Mouse (Mus musculus): Measurements from ENCODE around the gene Atp6v1fnb.

Atp6v1fnb gene

DNA sequence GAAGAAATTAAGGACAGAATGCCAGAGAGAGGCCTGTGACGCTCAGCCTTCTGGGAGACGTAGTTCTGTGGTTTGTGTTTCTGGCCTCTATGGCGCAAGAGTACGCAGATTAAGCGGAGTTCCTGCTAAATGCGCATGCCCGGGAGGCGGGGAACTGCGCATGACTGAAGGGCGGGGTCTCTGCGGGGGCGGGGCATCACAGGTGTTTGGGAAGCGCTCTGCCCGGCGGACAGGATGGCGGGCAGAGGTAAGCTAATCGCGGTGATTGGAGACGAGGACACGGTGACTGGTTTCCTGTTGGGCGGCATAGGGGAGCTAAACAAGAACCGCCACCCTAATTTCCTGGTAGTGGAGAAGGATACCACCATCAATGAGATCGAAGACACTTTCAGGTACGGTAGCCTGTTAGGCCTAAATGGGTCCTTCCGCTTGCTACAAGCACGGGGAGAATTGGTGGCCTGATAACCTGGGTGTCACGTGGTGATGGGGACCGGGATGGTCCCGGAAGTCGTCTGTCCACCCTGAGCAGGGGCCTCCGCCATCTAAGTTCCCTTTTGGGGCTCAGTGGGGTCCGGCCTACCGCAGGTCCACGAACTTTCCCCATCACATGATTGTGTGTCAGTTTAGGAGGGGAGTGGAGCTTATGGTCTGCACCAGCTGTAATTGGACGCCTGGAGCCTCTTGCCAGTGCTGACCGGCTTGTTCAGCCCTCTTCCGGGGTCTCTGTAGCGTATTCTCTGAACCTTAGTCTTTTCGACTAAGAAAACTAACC is 3.5 kb upstream of the Atp6v1fnb start, which contains the start of gene Atp6v1f:
Gene Atp6v1f, plus strand, starts transcription at position 136 of the 772 bp plus-strand sequence.
- DNase-seq, result peak; percentile 93 to 94

GRCm38 (mm10) chr6:29468851-29469250 is 2.4 kb upstream of the Atp6v1fnb start:
- no peak for DNase-seq

GRCm38 (mm10) chr6:29473941-29474691 is 2.9 kb downstream of the Atp6v1fnb start:
- DNase-seq, result peak; percentile 60 to 65

DNA sequence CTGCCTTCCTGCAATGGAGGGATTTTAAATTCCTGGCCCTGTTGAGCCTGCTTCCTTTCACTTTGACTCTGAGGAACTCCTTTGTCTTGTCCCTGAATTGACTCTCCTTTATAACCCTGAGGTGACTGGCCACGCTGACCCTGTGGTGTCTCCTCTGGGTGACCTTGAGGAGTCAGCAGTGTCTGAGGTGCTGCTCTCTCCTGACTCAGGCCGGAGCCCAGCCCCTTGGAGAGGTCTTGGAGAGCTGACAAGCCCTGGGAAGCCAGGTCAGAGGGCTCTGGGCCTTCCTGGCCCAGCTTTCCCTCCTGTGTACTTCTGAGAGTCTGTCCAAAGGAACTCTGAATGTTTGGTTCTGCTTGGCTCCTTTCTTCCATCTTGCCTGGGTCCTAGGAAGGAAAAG is 3.5 kb downstream of the Atp6v1fnb start:
- DNase-seq, result no peak

GRCm38 (mm10) chr6:29482691-29483090 is 11.5 kb downstream of the Atp6v1fnb start:
- no peak for DNase-seq

DNA sequence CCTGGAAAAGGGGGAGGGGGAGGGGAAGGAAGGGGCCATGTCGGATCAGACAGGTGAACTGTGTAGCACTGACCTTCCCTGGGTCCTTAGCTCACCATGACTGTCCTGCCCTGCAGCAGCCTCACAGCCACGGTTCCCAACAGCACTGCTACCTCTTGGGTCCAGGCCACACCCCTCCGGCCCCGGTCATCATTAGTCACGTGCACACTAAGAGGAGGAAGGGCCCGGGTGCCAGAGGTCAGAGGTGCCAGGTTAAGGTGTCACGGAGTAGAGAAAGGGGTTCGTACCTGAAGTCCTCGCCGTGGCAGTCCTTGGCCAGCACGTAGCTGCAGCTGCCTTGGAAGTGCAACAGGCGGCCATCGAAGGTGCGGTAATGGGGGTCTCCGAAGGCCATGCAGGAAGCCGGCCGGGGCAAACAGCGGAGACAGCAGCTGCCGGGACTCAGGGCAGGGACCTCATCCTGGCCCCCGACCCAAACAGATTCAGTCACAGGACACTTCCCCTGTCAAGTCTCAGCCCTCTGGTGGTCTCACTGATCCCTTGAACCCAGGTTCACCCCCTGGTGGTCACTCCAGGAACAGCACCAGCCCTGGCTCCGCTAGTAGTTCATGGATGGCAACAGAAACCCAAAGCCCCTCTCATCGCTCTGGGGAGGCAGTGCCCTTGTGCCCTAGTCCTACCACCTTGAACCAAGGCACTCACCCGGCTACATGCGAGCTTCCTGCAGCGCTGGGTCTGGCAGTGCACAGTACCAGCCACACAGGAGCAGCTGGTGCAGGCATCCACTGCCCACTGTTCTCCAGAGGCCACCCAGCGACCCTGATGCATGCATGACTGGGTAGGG is 13.7 kb downstream of the Atp6v1fnb start:
- peak; percentile 51 to 61 for DNase-seq

DNA sequence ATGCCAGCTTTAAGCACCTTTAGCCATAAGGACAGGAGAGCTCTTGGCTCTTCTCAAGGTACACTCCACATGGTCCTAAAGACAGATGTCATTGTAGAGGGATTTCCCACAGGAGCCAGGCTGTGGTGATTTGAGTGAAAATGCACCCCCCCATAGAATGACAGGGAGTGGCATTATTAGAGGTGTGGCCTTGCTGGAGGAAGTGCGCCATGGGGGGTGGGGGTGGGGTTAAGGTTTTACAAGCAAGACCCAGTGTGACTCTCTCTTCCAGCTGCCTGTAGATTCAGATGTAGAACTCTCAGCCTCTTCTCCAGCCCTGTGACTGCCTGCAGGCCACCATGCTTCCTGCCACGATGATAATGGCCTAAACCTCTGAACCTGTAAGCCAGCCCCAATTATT is 14.7 kb downstream of the Atp6v1fnb start:
- DNase-seq, result no peak

GRCm38 (mm10) chr6:29494101-29494500 is 22.9 kb downstream of the Atp6v1fnb start:
- DNase-seq, result no peak

GRCm38 (mm10) chr6:29496270-29496669 is 25.0 kb downstream of the Atp6v1fnb start:
- DNase-seq, result no peak

DNA sequence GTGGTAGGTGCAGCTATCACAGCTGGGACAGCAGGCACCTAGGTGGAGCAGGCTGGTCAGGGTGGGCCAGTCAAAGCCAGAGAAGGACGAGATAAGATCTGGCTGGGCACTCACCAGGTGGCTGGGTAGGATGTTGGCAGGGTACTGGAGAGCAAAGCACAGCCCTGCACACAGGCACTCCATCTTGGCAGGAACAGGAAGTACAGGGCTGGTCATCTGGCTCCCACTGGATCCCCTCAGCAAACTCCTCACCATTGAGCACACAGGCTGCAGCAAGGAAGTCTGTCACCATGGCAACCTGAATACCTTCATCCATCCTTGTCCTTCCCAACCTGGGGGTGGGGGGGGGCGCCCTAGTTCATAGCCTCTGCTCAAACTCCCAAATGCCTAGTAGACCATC is 26.6 kb downstream of the Atp6v1fnb start:
- DNase-seq, result no peak

DNA sequence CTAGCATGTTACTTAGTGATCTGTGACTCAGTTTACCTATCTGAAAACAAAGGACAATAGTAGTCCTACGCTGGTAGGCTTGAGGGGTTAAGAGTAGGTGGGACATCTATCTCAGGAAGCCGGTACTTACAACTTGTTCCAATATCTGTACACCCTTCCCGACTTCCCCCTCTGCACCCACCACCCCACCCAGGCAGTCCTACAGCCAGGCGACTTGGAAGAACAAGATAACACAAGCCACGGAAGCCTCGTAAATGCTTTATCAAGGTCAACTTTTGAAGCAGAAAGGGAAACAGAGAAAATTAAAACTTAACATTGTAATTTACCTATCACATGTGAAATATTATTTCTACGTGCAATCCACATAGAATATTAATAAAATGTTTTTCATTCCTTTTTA is 28.9 kb downstream of the Atp6v1fnb start:
- no peak for DNase-seq

- DNase-seq, result no peak
Observed at GRCm38 (mm10) chr6:29500810-29501209, 29.6 kb downstream of the Atp6v1fnb start.

DNA sequence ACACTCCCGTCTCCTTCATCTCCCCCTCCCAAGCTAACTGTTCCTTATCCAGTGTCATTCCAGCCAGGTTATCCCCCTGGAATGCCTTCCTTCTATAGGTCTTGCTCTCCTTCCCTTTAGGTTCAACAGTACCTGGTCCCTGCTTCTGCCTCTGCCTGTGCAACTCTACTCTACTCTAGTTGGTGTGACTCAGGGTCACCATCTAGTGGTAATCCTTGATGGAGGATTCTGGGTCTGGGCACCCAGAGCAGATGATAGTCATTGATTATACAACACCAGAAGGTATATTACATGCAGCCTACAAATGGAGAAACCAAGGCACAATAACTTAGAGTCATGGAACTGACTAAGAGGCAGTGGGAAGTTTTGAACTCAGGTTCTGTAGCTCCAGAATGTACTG is 30.4 kb downstream of the Atp6v1fnb start:
- no peak for DNase-seq

- no peak for DNase-seq
Observed at GRCm38 (mm10) chr6:29505493-29505892, 34.3 kb downstream of the Atp6v1fnb start.

- no peak for DNase-seq
Observed at GRCm38 (mm10) chr6:29506834-29507233, 35.6 kb downstream of the Atp6v1fnb start.

DNA sequence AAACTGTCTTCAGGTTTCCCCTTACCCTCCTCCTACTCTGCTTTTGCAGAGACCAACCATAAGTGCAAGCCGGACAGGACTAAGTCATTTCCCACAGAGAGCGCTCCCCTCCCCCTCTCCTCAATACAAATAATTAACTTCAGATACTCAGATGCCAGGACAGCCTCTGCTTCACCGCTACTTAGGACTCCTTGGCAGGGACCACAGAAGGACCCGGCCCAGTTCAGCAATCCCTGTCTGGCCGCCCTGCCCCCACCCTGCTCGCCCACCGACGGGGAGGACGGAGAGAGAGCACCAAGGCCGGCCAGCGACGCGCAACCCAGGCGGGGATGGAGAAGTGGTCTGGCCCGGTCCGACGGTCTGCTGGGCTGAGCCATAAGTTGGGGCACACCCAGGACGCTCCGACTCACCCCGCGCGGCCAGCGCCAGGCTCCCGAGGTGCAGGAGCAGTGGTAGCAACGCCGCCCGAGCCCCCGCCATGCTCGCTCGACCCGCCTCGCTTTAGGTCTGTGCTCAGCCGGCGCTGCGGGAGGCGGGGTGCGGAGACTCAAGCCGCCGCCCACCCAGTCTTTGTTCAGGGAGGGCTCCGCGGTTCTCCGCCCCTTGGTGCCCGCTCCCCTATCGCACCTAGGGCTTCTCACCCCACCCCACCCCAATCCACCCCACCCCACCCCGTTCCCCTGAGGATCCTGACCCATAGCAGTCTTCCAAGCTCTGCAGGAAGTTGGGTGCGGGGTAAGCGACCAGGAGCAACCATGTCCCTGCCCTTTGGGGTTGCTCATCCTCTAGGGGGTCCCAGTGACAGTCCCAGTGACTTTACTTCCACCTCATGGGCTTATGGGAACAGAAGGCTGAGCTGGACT is 36.4 kb downstream of the Atp6v1fnb start, which contains the start of gene Kcp:
Gene Kcp, minus strand, starts transcription at position 506 of the 863 bp plus-strand sequence.
- no peak for DNase-seq

- no peak for DNase-seq
Observed at GRCm38 (mm10) chr6:29509086-29509485, 37.8 kb downstream of the Atp6v1fnb start.

GRCm38 (mm10) chr6:29513284-29513683 is 42.0 kb downstream of the Atp6v1fnb start:
- DNase-seq, result no peak

DNA sequence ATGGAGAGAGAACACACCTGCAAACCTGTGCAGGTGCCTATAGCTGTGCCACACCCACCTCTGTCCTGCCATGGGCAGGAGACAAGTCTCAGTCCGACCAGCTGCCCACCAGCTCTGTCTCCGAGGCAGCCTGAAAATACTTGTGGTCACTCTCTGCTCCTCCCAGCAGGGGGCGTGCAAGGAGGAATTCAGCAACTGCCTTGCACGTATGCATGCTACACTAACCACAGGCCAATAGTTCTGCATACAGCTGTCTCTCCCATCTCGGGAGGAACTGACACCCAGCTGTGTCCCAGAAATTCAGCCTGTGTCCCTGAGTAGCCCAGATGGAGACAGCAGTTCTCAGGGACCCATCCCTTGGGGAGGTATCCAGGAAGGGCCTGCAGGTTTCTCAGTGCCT is 45.9 kb downstream of the Atp6v1fnb start:
- peak; percentile 21 to 34 for DNase-seq

DNA sequence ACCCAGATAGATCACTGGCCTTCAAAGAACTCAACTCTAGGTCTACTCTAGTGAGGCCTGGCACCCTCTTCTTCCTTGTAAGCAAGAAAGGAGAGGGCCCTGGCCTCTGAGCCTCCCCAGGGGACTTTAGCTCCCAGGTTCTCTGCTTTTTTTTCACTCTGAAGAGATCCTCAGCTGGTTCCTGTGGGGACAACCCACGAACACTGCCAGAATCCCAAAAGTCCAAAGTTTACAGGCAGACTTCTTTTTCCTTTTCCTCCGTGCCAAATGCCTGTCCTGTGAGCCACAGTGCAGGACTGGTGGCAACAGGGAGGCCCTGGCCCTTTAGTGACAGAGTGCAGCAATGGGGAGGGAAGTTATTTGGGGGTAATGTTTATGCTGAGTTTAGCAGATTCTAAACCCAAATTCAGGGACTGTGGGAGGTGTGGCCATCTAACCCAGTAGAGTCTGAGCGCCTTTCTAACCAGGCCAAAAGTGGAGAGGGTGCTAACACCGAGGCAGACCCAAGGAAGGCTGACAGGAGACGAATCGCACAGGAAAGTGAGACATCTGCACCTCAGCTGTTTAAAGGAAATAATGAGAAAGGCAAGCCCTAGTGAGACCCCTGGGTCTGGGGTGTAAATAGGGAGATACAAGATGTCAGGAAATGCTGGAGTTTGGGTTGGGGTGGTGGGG is 51.5 kb downstream of the Atp6v1fnb start:
- DNase-seq, result no peak
